Mouse (Mus musculus): Measurements from ENCODE around the gene Slc10a3. TPM values are rescaled to one million over a fixed set of nuclear protein-coding genes. Genes with fewer than 3 reads are reported as not detected.

Slc10a3 gene
- polyA plus RNA-seq (2012; rRNA removed) (4.5 and 5.1 TPM in 2 replicates), polyA plus RNA-seq (2014; fragmentation: Nextera tagmentation; extraction: Ambion mirVana) (6.5 and 6.9 TPM in 2 replicates)

DNA sequence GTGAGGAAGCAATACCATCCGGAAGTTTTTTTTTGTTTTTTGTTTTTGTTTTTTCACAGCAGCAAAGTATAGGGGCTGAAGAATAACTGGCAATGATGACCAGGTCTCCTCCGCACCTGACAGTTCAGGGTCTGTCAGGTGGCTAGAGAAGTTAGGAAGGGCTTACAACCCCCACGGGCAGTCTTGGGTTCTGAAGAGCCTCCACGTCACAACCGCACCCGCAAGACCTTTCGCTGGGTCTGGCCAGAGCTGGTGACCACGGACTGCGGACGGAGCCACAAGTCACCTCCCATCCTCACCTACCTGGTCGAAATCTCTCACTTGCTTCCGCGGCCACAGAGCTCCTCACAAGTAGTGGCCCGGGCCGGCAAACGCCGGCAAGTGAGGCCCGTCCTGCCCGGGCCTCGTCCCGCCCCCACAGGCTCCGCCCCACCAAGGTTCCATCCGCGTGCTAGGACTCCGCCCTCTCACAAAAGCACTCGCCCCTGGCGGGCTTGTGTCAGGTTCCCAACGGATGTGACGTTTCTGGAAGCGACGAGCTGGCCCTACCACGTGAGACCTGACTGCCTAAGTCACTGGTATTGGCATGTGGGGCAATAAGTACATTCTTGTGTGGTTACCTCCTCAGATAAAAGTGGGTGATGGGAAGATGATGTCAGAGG, at the start of gene Slc10a3, which contains the start of gene Ubl4a:
Gene Slc10a3, minus strand, starts transcription at position 462 of the 662 bp plus-strand sequence.
Gene Ubl4a, minus strand, starts transcription at position 331 of the 662 bp plus-strand sequence.
- 0 out of 2 replicates have a peak, but pooled peaks have one; percentile 19 for TF ChIP-seq CTCF (IDR thresholded peaks at IDR 0.05; ENCODE audit: low read depth)
- no peak for TF ChIP-seq EP300 (IDR thresholded peaks at IDR 0.05; ENCODE audit: low read depth)
- peak; percentile 89 for ATAC-seq (ENCODE audit: insufficient read depth)
- no peaks in the 10 kb centered on the region for H3K27me3 ChIP-seq (ENCODE audit: control insufficient read depth, insufficient read depth, low read length)

DNA sequence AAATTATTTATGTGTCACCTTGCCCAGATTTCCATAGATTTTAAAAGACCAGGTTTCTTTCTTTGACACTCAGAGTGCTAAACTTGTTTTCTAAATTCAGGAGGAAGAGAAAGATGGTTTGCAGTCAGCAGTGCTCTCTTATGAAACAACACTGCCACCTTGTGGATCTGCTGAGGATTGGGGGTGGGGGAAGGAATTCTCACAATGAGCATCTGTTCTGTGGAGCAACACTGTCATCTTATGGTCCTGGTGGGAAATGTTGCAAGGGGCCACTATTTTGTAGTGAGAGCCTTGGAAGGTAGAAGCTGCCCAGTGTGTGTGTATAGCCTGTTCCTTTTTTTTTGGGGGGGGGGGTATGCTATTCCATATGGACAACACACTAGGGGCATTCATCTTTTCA, 40.2 kb upstream of the Slc10a3 start:
- ATAC-seq (ENCODE audit: insufficient read depth) (peak; percentile 35; the same call in 1 of the 2 replicates), DNase-seq (ENCODE audit: low read depth in 3 of 3, low spot score in 3 of 3) (peak in 1 of 3 experiments; percentile 47)
- no peaks in the 10 kb centered on the region for H3K9me3 ChIP-seq (ENCODE audit: control insufficient read depth, low read length)
- H3K9ac ChIP-seq (replicated peaks), result no peak overlapping the region
- no peak overlapping the region for H3K27ac ChIP-seq
- TF ChIP-seq CTCF (IDR thresholded peaks at IDR 0.05; ENCODE audit: low read depth) (peak; percentile 91), EP300 (IDR thresholded peaks at IDR 0.05; ENCODE audit: low read depth) (no peak)
- no peak overlapping the region for H3K4me2 ChIP-seq (ENCODE audit: low read depth)
- H3K4me1 ChIP-seq (replicated peaks; ENCODE audit: control insufficient read depth in 2 of 2, insufficient read depth in 2 of 2, low read length in 1 of 2), result no peaks in the 10 kb centered on the region
- no peaks in the 10 kb centered on the region for H3K27me3 ChIP-seq (ENCODE audit: control insufficient read depth, insufficient read depth, low read length)
- H3K4me3 ChIP-seq (ENCODE audit: insufficient read depth in 1 of 2, low read depth in 2 of 2, low read length in 2 of 2), result no peak overlapping the region
- no peaks in the 10 kb centered on the region for H3K36me3 ChIP-seq (replicated peaks; ENCODE audit: control insufficient read depth, insufficient read depth, low read depth)

More for the DNA sequence above, at the start of gene Slc10a3, which contains the start of gene Ubl4a:
- Histone ChIP-seq H3K4me2 (ENCODE audit: low read depth) (peak within 1 kb of the TSS; percentile 75), H3K4me1 (replicated peaks; ENCODE audit: control insufficient read depth in 2 of 2, insufficient read depth in 2 of 2, low read length in 1 of 2) (peaks cover 3 to 16% of the 10 kb centered on the region in 2 experiments; a peak in 3 of 4 replicates), H3K36me3 (replicated peaks; ENCODE audit: control insufficient read depth, insufficient read depth, low read depth) (no peaks in the 10 kb centered on the region), H3K9me3 (ENCODE audit: control insufficient read depth, low read length) (no peaks in the 10 kb centered on the region), H3K4me3 (ENCODE audit: insufficient read depth in 1 of 2, low read depth in 2 of 2, low read length in 2 of 2) (peak within 1 kb of the TSS; percentile 56 to 58), H3K27ac (no peak within 1 kb of the TSS), H3K9ac (replicated peaks) (peak within 1 kb of the TSS; percentile 69)
- WGBS (ENCODE audit: insufficient replicate concordance), result 13% methylated on average over 32 of the region's 32 CpGs
- DNase-seq (ENCODE audit: low read depth in 3 of 3, low spot score in 3 of 3), result peak; percentile 77 to 79 (median 79)

DNA sequence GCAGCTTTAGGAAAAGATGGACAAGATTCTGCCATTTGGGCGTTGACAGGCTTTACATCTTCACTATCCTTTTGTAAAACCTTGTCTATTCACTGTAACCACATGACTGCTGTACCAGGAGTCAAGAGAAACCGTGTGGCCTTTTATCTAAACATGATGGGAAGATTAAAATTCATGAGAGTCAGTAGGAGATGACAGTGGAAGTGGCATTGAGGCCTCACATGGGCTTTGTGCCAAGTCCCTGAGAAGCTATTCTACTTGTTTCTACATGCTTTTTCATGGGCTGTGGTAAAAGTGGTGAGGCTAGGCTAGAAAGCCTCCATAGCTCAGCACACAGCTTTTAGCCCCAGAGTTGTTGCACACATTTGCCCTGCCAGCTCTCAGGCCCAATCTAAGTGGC, 35.2 kb upstream of the Slc10a3 start:
- TF ChIP-seq CTCF (IDR thresholded peaks at IDR 0.05; ENCODE audit: low read depth) (no peak), EP300 (IDR thresholded peaks at IDR 0.05; ENCODE audit: low read depth) (no peak)
- no peak for ATAC-seq (ENCODE audit: insufficient read depth)
- H3K27me3 ChIP-seq (ENCODE audit: control insufficient read depth, insufficient read depth, low read length), result no peaks in the 10 kb centered on the region
- no peak overlapping the region for H3K27ac ChIP-seq
- DNase-seq (ENCODE audit: low read depth in 3 of 3, low spot score in 3 of 3), result no peak
- no peak overlapping the region for H3K9ac ChIP-seq (replicated peaks)
- no peaks in the 10 kb centered on the region for H3K9me3 ChIP-seq (ENCODE audit: control insufficient read depth, low read length)
- H3K4me3 ChIP-seq (ENCODE audit: insufficient read depth in 1 of 2, low read depth in 2 of 2, low read length in 2 of 2), result no peak overlapping the region
- H3K4me2 ChIP-seq (ENCODE audit: low read depth), result no peak overlapping the region
- 33% methylated on average over 2 of the region's 2 CpGs for WGBS (ENCODE audit: insufficient replicate concordance)
- no peaks in the 10 kb centered on the region for H3K4me1 ChIP-seq (replicated peaks; ENCODE audit: control insufficient read depth in 2 of 2, insufficient read depth in 2 of 2, low read length in 1 of 2)
- no peaks in the 10 kb centered on the region for H3K36me3 ChIP-seq (replicated peaks; ENCODE audit: control insufficient read depth, insufficient read depth, low read depth)

DNA sequence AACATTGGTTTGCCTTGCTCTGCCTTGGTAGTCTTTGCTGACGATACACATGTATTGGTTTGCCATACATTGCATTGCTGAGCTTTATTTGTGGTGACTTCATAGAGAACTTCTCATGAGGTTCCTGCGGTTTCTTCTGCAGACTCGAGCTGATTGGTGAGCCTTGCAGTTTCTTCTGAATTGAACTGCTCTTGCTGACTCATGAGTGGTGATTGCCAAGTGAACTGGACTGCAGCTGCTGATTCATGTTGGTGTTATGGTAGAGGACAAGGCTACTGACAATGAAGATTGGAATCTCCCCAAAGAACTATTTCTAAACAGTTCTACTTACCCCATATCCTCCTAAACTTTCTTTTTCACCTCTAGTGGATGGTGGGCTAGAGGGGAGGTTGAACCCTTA, 27.0 kb upstream of the Slc10a3 start:
- H3K36me3 ChIP-seq (replicated peaks; ENCODE audit: control insufficient read depth, insufficient read depth, low read depth), result no peaks in the 10 kb centered on the region
- no peak overlapping the region for H3K4me3 ChIP-seq (ENCODE audit: insufficient read depth in 1 of 2, low read depth in 2 of 2, low read length in 2 of 2)
- no peak overlapping the region for H3K9ac ChIP-seq (replicated peaks)
- 62% methylated on average over 3 of the region's 3 CpGs for WGBS (ENCODE audit: insufficient replicate concordance)
- ATAC-seq (ENCODE audit: insufficient read depth) (no peak), DNase-seq (ENCODE audit: low read depth in 3 of 3, low spot score in 3 of 3) (no peak)
- H3K27me3 ChIP-seq (ENCODE audit: control insufficient read depth, insufficient read depth, low read length), result no peaks in the 10 kb centered on the region
- no peak overlapping the region for H3K4me2 ChIP-seq (ENCODE audit: low read depth)
- H3K27ac ChIP-seq, result no peak overlapping the region
- no peaks in the 10 kb centered on the region for H3K9me3 ChIP-seq (ENCODE audit: control insufficient read depth, low read length)
- TF ChIP-seq CTCF (IDR thresholded peaks at IDR 0.05; ENCODE audit: low read depth) (no peak), EP300 (IDR thresholded peaks at IDR 0.05; ENCODE audit: low read depth) (no peak)
- H3K4me1 ChIP-seq (replicated peaks; ENCODE audit: control insufficient read depth in 2 of 2, insufficient read depth in 2 of 2, low read length in 1 of 2), result no peaks in the 10 kb centered on the region
